Mouse (Mus musculus) lung, postnatal 10 days (tissue): Measurements from ENCODE around the gene Gde1.

Experiments
- DNase-seq: peaks from one replicate; pipeline ENCODE4 v3.0.0; 2021

Gene Gde1

DNA sequence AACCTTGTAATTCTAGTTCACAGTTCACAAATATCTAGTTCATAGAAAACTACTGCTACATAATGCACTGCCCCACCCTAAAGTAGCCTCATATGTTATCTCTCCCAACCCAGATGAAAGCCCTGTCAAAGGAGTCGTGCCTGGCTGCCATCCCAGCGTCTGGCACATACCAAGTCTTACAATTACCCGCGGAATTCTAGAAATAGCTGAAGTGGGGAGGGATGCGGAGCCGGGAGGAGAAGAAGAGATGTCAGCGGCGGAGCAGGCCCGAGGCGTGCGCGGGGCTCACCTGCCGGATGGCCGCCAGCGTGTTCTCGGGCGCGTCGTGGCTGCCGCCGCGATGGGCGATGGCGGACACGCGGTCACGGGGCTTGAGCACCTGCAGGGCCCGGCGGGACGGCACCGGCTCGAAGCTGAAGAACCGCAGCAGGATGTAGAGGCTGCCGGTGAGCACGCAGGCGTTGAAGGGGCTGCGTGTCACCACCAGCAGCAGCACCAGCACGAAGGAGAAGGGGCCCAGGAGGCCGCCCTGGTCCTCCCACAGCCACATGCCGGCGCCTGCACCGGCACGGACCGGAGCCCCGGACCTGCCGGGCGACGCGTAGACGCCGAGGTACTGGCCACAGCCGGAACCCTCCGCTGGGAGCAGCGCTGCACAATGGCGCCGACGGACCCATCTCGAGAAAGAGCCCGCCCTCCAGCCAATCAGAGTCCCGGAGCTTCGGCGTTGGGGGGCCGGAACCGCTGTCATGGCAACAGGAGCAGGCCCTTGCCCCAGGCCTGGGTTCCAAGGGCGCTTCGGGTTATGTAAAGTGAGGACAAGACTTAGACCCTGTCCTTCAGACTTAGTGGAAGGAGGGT, at the start of gene Gde1:
Gene Gde1 (minus strand): TSS at position 678 of the 861 bp plus-strand sequence.
- peak; percentile 95 for DNase-seq

DNA sequence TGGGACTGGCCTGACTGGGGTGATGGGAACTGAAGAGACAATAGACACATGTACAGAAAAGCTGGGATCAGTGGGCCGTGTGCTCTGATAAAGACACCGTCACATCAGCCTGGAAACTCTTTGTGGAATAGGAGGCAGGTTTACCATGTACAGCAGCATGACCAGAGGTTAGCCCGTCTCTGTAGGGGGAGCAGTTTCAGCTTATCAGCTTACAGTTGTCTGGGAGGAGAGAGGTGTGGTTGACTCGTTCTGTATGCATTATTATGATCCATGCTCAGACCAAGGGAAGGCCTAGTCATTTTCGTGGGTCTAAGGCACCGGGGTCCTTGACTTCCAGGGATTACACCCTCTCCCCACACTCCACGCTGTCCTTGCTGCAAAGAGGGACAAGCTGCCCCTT, 46.0 kb upstream of the Gde1 start:
- no peak for DNase-seq

DNA sequence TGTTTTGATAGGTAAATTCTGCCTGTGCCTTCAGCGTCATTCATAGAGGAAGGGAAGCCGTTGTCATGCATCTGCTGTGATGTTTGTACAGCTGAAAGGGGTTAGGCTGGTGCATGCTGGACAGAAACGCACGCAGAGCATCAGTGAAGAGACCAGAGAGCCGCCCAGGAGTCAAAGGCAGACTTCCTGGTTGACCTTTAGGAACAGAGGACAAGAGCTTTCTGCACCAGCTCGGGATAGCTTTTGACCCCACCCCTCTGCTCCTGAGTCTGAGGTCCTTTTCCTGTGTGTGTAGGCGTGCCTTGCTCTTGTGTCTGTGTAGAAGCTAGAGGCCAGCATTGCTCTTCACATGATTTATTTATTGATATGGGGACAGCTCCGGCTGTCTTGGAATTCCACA, 44.1 kb upstream of the Gde1 start:
- DNase-seq, result no peak

DNA sequence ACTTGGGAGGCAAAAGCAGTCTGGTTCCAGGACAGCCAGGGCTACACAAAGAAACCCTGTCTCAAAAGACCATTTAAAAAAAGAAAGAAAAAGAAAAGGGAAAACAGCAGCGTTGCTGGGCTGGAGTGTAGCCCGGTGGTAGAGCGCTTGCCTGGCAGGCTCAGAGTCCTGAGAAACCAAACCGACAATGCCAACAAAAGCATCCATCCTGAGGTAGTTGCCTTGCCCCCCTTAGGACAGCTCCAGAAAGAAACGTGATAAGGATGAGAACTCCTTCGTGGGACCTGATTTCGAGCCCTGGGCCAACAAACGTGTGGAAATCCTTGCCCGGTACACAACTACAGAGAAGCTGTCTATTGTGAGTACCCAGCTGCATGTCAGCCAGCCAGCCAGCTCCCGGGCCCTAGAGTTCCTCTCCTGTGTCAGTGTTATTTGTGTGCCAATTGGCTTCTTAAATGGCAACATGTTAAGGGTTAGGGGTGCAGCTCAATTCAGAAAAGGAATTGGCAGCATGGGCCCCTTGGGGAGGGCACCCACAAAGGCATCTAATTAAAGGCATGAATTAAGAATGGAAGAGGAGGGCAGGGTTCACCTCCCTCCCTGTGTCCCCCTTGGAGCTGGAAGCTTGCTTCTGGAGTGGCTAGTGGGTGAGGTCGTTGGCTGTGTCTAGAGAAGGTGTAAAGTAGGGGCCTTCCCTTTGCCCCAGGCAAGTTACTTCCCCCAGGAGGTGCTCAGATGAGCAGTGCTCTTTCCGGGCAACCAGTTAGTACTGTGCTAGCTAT, 42.5 kb upstream of the Gde1 start:
- DNase-seq, result no peak

DNA sequence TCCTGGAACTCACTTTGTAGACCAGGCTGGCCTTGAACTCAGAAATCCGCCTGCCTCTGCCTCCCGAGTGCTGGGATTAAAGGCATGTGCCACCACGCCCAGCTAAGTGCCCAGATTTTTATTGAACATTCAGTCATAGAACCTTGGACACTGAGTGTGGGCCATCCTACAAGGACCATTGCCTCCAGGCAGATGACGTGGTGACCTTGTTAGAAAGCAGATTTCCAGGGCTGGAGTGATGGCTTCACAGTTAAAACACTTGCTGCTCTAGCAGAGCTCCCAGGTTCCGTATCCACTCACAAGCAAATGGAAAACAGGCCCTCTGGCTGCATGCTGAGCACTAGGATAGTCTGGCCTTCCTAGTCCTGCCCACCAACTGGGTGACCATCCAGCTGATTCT, 39.2 kb upstream of the Gde1 start:
- DNase-seq, result no peak

DNA sequence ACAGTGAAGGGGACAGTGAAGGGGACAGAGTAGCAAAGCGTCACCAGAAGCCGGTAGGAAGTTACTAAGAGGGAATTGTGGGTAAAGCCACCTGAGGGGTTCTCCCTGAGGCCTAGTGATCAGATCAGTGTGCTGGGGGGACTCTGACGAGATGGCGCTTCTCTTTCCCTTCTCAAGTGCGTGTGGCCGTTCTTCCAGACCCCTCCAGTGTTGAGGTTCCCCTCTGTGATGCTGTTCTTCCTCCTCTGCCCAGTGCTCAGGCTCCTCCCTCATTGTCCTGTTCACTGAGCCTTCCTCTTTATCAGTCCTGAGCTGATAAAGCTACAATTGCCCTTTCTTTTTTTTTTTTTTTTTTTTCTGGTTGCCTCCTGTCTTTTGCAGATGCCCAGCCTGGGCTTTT, 36.7 kb upstream of the Gde1 start:
- DNase-seq, result no peak

DNA sequence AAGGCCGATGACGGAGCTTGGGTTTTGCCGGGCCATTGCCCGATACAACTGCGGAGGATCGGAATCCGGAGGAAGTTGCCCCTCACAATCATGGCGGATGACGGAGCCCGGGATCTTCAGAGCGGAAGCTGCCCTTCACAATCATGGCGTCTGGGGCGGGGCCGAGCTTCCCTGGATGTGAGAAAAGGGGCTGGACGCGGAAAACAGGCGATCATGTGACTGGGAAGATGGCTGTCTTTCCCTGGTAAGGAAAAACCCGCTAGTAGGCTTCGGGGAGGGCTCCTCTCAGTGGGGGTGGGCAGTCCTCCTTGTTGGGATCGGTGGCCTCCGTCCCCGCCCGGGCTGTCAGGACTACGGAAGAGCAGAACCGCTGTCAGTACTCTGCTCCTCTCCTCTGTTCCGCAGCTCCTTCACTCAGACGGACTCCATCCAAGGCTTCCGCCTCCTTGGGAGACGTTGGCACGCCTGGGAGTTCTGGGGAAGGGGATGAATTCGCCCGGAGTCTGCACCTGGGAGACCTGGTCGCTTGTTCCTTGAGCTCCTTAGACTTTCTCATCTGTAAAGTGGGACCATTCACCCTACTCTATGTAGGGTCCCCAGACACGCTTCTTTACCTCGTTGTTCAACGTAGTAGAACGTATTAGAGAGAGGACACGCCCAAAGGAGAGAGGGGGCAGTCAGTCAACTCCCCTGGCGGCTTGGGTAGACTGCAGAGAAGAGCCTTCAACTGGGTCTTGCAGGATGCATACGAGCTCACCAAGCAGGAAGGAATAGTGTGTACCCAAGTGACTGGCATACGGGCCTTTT, 35.2 kb upstream of the Gde1 start:
- peak; percentile 99 for DNase-seq

DNA sequence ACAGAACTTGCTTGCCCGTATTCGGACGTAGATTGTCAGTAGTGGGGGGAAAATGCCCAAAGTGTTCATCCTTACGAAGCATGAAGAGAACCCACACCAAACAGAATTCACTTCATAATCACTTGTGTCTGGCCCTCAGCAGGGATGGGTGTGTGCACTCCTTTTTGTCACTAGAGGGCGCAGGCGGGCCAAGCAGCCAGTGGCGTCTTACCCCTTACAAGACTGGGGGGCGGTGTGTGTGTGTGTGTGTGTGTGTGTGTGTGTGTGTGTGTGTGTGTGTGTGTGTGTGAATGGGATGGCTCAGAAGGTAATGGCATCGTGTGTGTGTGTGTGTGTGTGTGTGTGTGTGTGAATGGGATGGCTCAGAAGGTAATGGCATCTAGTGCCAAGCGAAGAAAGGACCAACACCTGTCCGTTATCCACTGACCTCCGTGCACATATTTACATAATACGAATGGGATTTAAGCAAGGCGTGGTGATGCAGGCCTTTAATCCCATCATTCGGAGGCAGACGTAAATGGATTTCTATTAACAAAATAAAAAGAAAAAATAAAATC, 34.5 kb upstream of the Gde1 start, which contains the start of gene Vps35l:
Gene Vps35l (plus strand): TSS at position 252 of the 557 bp plus-strand sequence.
- DNase-seq, result peak; percentile 90

DNA sequence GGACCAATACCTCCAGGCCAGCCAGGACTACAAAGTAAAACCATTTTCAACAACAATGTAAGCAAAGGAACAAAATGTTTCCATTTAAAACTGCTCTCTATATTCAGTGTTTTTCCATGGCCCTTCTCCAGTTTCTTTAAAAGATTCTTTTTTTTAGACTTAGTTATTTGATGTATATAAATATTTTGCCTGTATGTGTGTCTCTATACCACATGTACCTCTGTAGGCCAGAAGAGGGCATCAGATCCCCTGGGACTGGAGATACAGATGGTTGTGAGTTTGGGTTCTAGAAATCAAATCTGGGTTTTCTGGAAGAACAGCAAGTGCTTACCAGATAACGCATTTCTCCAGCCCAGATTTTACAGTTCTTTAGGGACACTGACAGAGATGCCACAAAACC, 33.2 kb upstream of the Gde1 start:
- no peak for DNase-seq

DNA sequence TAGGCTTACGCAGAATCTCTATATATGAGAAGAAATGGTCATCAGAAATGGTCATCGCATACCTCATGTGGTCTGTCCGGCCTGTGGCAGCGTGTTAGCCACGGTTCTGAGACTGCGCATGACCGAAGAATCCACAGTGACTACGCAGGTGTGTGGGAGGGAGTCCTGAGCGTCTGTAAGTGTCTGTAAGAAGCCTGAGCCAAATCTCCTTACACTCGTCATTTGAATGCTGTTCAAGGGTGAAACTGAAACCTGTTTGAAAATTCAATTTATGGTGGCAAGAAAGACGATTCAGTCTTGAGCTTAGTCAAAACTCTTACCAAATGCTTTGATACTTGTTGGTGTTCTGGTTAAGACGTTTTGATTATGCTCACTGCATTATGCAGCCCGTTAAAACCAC, 27.6 kb upstream of the Gde1 start:
- DNase-seq, result no peak

DNA sequence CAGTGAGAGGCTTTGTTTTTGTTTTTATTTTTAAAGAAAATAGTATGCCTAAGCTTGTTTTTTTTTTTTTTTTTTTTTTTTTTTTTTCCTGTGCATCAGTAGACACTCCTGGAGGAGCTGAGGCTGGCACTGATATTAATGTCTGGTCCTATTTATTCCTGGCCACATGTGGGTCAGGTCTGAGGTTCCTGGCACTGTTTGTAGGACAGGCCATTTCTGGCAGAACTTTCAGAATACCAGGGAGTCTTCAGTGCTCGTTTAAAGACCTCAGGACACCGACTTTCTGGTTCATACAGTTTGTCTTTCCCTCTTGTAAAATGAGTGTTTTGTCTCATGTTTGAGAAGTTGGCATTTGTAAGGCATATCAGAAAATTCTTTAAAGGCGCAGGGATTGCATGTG, 26.2 kb upstream of the Gde1 start:
- DNase-seq, result no peak

DNA sequence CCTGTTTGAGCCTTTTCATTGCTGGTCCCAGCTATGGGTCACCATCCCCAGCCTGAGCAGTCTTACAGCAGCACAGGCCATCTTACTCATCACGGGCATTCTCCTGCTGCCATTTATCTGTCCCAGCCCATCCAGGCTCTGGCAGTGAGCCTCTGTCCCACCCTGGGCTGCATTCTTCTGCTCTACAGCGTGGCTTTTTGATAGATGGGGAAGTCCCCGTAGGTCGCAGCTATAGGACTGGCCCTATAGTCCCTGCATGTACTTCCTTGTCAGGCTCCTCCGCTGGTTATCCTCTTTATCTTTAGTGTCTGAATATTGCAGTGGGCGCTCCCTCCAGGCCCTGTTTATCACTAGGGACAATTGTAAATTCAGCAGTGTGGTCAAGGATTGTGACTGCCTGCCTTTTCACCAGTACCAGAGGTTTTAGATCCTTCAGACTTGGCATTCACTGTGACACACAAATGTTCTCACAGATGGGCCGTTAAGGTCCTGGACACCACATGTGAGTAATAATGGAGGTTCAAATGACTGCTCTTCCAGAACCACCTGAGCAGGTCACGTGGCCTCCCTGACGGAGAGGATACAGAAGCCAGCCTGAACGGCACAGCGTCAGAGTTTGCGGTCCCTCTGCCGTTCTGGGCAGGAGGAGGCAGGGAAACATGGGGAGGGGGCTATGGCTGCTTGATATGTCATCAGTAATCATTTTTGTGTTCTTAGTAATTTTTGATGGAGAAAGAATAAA, 23.4 kb upstream of the Gde1 start:
- DNase-seq, result no peak

DNA sequence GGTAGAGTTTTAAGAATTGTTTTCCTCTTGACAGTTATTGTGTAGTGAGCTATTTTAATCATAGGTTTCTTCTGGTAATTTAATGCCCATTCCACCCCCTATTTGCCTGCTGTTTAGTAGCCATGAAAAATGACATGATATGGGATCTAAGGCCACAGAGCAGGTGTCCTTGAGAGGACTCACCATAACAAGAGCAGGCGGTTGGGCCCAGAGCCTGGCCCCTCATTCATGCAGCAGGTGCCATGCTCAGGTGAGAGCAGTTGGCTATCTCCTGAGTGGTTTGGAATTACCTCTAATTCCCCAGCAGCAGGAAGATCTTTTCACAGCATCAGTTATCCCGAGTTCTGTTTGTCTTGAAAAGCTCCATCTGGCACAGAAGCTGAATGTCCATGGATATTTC, 19.9 kb upstream of the Gde1 start:
- no peak for DNase-seq

DNA sequence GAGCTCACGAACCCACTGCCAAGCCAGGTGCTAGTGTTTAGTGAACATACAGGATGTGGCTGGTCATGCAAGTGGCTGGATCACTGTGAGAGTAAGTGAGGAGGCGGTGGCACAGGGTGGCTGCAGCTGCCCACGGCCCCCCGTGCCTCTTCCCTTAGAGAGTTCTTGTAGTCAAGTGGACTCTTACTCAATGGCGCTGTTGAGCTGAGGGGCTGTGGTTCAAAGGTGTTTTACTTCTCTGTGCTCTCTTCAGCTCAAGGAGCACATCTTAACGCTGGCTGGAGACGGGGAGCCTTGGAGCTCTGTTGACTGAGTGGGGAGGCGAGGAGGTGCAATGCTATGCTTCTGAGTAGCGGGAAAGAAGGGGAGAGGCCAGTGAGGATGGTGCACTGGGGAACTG, 18.3 kb upstream of the Gde1 start:
- DNase-seq, result peak; percentile 73

DNA sequence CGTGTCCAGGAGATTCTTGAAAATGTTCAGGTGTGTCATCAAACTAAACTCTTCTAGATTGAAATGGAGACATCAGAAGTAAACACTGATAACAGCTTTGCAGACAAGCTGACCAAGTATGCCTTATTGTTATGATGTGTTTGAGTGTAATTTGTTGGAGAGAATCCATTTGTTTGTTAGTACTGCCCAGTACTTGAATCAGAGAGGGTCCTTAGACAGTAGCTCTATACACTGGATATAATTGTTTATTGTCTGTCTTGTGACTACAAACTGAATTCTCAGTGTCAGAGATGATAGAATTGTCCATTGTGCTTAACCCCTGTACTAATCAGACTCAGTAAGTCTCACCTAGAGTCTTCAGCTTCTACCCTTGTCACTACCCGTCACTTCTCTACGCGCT, 12.5 kb upstream of the Gde1 start:
- DNase-seq, result no peak

DNA sequence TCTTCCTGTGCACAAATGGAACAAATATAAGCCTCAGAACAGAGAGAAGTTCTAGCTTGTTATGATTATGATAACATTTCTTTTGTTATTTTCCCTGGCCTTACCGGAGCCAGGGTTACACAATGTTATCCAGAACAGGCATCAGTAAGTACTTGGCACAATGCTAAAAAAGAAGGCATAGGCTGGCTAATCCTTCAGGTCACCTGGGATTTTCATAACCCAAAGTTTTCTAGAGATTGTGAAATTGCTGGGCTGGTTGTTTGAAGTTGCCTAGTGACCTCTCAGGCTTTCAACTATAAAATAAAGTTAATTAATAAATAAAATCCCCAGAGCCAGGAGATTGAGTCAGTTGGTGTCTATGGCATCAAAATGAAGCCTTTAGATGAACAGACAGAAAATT, 9.3 kb upstream of the Gde1 start:
- no peak for DNase-seq

DNA sequence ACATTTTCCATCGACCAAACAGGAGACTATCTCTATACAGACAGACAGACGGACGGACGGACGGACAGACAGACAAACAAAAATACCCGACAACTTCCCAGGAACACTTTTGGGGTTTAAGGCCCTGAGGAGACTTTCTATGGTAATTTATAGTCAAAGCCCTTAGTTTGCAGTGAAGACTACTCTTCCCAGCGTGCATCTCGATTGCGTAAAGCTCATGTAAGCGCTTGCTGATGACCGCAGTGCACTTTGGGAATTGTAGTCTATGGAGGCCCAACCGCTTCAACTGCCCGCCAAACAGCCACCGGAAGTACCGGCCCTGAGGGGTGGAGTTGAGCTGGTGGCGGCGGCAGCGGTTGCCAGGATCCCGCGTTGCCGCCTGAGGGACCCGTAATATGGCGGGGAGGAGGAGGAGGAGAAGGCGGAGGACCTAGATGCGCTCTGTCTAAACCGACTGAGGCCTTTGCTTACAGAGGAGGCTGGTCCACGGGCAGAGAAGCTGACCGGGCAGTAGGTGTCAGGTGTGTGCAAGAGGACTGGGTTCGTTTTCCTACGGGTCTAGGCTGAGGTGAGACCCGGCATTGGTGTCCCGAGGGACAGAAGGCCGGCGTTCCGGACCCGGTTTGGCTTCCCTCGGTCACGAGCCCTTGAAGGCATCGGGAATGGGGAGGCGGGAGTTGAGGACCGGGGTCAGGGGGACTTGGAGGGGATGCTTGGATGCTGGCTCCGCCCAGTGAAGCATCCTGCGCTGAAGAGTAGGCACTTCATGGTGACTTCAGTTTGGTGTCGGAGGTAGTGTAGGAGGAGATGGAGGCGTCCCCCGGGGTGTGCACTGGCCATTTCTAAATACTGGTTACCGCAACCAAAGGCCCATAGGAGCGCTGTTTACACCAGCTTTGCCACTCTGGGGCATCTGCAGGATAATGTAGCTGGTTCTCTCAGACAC, 6.9 kb upstream of the Gde1 start, which contains the start of gene Ccp110:
Gene Ccp110 (plus strand): TSS at position 325 of the 946 bp plus-strand sequence.
- DNase-seq, result peak; percentile 97

DNA sequence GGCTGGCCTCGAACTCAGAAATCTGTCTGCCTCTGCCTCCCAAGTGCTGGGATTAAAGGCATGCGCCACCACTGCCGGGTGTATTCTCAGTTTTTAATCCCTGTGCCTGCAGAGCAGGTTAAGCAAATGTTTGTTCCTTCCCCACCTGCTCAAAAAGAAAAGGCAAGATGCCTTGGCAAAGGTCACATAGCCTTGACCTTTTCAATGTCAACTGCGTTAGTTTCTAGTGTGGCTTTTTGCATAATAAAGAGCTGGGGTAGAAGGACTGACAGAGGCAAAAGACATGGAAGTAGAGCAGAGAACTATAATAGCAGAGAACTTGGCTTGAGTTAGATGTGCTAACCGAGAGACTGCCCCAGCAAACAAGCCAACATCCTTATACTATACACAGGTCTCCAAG, 5.2 kb upstream of the Gde1 start:
- no peak for DNase-seq

DNA sequence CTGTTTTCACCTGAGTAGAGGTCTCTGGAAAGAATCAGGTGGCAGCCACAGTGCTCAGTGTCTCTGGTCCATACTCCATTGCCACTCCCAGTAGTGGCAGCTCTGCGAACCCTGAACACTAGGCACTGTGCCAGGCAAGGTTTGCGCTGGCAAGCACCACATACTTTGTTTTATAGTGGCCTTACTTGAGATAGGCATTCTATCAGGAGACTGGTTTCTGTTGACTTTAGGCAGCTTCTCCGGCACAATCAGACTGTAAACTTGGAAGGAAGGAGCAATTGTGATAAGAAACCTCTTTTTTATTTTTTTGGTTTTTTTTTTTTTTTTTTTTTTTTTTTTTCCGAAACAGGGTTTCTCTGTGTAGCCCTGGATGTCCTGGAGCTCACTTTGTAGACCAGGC, 2.4 kb upstream of the Gde1 start:
- no peak for DNase-seq

DNA sequence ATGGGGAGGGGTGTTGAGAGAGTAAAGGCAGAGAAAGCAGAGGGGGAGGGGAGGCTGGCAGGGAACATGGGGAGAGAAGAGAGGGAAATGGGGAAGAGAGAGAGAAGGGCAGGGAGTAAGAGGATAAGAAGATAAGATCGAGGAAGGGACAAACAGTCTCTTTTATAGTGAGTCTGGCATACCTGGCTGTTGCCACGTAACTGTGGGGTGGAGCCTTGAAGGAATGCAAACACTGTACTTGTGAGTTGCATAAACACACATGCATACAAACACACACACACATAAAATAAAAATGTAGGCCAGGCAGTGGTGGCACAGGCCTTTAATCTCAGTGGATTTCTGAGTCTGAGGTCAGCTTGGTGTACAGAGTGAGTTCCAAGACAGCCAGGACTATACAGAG, 1.6 kb upstream of the Gde1 start:
- peak; percentile 34 for DNase-seq

DNA sequence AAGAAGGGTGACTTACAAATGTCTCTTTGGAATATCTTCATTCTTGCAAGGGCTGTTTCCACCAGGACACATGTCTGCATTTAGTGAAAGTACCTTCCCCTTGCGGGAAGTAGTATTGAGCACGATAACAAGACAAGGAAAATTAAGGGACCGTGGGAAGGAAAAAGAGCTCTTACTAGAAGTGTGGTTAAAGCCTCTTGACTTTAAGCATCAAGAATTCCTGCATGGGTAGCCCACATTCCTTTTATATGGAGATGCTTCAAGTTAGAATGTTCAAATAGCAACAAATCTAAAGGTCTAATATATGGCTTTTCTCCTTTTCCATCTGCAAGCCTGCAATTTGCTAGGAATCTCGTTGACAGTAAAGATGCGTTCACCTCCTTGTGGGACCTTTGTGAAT, 910 bp upstream of the Gde1 start:
- no peak for DNase-seq
